Mouse (Mus musculus): ENCODE results near the gene Zic1. TPM values are rescaled to one million over a fixed set of nuclear protein-coding genes. Genes with fewer than 3 reads are reported as not detected.

Gene Zic1
- polyA plus RNA-seq, 1 experiment from 2014 or later = 30.5 TPM

DNA sequence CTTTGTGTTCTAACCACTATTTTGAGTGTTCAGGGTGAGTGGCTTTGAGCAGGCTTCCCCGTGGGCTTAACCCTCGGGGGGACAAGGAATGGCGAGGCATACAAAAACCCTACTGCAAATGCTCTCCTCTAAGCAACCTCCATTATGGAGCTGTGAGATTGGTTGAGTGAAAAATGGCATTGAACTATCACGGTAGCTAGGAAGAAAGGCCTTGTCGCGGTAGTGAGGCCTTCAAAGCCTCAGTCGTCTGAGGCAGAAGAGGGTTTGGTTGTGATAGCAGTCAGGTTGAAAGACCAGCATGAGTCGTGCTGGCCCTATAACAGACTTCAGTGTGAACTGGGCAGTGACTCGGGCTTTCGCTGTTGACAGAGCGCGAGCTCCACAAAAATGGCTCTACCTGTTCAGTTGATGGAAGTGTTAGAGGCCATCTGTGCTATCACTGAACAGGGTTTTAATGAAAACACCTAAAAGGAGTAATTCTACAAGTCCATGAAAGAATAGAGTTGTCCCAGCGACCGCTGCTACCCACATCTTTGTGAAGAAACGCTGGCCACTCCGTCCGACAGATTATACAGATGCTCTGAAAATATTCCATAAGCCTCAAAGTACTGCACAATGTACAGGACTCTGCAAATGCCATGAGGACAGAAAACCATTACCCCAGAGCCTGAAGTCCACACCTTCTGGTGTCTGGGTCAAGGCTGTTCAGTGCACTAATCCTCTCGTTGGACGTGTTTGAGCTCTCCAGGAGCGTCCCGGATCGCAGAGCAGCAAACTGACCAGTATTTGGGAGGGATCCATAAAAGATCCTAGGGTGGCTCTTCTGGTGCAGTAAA is 11.0 kb downstream of the Zic1 start:
- Histone ChIP-seq H3K27ac (ENCODE audit: low read depth, low read length) (peak overlapping the region; percentile 83), H3K4me3 (ENCODE audit: low read depth, low read length) (peak overlapping the region; percentile 27; the same call in 1 of the 2 replicates), H3K9ac (replicated peaks; ENCODE audit: low read depth, low read length) (peak overlapping the region; percentile 21), H3K36me3 (ENCODE audit: control insufficient read depth, insufficient read depth, low read length) (no peaks in the 10 kb centered on the region), H3K27me3 (ENCODE audit: control insufficient read depth, insufficient read depth, low read length) (peaks cover 17% of the 10 kb centered on the region), H3K4me2 (ENCODE audit: low read depth, low read length) (peak overlapping the region; percentile 47), H3K9me3 (ENCODE audit: control insufficient read depth, low read length) (no peaks in the 10 kb centered on the region), H3K4me1 (ENCODE audit: control insufficient read depth, insufficient read depth, low read length) (peaks cover 9% of the 10 kb centered on the region; the same call in 1 of the 2 replicates)
- 11% methylated on average over 22 of the region's 22 CpGs for WGBS
- no peak for ATAC-seq (ENCODE audit: low read depth)

DNA sequence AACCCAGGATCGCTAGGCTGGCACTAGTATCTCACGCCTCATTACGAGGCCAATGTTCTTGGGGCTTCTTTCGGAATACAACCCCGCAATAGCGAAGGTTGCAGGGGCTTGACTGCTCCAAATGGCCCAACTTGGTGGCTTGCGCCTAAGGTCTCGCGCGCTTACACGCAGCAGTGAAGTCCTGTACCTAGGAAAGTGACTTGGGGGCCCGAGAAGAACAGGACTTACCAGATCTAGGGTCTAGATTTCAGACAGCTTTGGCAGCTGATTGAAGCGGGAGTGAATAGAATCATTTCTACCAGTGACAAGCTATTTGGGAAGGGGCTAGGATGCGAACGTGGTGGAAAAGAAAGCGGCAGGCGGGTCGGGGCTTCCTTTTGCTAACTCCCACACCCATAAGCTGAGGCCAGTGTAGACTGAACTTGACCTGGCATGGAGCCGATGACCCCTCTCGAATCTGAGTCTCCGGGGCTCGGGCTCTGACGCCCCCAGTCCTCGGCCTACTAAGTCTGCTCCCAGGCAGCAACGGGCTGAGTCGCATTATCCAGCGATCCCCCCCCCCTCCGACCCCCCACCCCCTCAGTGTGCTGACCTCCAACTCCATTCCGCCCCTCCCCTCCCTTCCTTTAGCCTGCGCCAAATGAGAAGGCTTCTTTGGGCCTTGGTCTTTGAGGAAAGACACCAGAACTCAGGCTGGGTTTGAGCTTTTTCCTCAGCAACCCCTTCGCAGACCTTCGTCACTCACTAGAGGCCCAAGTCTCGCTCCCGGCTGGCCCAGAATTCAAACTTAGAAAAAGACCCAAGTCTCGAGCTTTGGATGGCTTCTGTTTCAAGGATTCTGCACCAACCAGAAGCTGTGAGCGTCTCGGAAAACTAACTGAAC is 11.8 kb downstream of the Zic1 start:
- 6% methylated on average over 37 of the region's 37 CpGs for WGBS
- Histone ChIP-seq H3K4me3 (ENCODE audit: low read depth, low read length) (no peak overlapping the region; the same call in 1 of the 2 replicates), H3K27me3 (ENCODE audit: control insufficient read depth, insufficient read depth, low read length) (peaks cover 13% of the 10 kb centered on the region), H3K9ac (replicated peaks; ENCODE audit: low read depth, low read length) (peak overlapping the region; percentile 39), H3K4me1 (ENCODE audit: control insufficient read depth, insufficient read depth, low read length) (peaks cover 9% of the 10 kb centered on the region; the same call in 1 of the 2 replicates), H3K27ac (ENCODE audit: low read depth, low read length) (peak overlapping the region; percentile 83), H3K36me3 (ENCODE audit: control insufficient read depth, insufficient read depth, low read length) (no peaks in the 10 kb centered on the region), H3K4me2 (ENCODE audit: low read depth, low read length) (peak overlapping the region; percentile 47), H3K9me3 (ENCODE audit: control insufficient read depth, low read length) (no peaks in the 10 kb centered on the region)
- ATAC-seq (ENCODE audit: low read depth) = peak; percentile 9; the same call in 1 of the 2 replicates

DNA sequence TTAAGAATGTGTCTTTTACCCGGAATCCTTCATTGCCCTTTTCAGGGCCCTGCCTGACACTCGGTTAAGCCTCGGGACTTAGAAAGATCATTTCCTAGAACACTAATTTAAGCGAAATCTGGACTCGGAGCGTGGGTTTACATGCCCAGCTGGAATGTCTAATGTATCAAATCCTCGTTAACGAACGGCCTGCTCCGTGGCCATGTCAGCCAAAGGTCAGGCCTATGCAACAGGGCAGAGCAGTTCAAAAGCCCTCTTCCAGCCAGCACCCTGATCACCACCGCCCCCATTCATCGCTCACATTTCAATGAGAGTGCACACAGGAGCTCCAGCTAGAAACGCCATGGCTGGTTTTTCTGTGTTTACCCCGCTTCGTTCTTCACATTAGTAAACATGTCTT is 12.8 kb downstream of the Zic1 start:
- Histone ChIP-seq H3K9ac (replicated peaks; ENCODE audit: low read depth, low read length) (peak overlapping the region; percentile 42; the same call in 1 of the 2 replicates), H3K36me3 (ENCODE audit: control insufficient read depth, insufficient read depth, low read length) (no peaks in the 10 kb centered on the region), H3K4me2 (ENCODE audit: low read depth, low read length) (peak overlapping the region; percentile 47), H3K27ac (ENCODE audit: low read depth, low read length) (peak overlapping the region; percentile 74), H3K27me3 (ENCODE audit: control insufficient read depth, insufficient read depth, low read length) (peaks cover 13% of the 10 kb centered on the region), H3K9me3 (ENCODE audit: control insufficient read depth, low read length) (no peaks in the 10 kb centered on the region), H3K4me1 (ENCODE audit: control insufficient read depth, insufficient read depth, low read length) (peaks cover 9% of the 10 kb centered on the region; the same call in 1 of the 2 replicates), H3K4me3 (ENCODE audit: low read depth, low read length) (peak overlapping the region; percentile 18; the same call in 1 of the 2 replicates)
- ATAC-seq (ENCODE audit: low read depth) = no peak
- WGBS = 3% methylated on average over 15 of the region's 15 CpGs

DNA sequence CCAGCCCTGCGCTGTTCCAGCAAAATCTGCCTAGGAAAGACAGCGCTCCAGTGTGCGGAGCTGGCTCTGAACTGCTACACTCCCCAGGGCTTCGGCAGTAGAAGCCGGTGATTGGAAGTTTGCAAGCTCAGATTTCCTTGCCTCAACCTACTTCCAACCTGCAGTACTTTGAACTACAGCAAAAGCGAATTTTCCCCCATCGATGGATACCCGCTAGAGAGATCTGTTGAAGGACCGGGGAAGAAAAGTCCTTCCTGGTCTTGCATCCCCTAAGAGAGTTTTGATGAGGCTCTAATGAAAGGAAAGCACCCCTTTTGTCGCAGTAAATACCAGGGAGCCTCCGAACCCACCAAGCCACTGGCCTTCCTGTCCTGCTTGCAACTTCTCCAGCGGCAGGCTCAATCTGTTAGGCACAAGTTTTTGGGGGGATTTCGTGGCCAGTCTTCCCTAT is 13.6 kb downstream of the Zic1 start:
- peak overlapping the region; percentile 74 for H3K27ac ChIP-seq (ENCODE audit: low read depth, low read length)
- no peaks in the 10 kb centered on the region for H3K36me3 ChIP-seq (ENCODE audit: control insufficient read depth, insufficient read depth, low read length)
- 5% methylated on average over 13 of the region's 13 CpGs for WGBS
- H3K9me3 ChIP-seq (ENCODE audit: control insufficient read depth, low read length) = no peaks in the 10 kb centered on the region
- peaks cover 13% of the 10 kb centered on the region for H3K27me3 ChIP-seq (ENCODE audit: control insufficient read depth, insufficient read depth, low read length)
- peak overlapping the region; percentile 47 for H3K4me2 ChIP-seq (ENCODE audit: low read depth, low read length)
- peaks cover 9% of the 10 kb centered on the region; the same call in 1 of the 2 replicates for H3K4me1 ChIP-seq (ENCODE audit: control insufficient read depth, insufficient read depth, low read length)
- H3K9ac ChIP-seq (replicated peaks; ENCODE audit: low read depth, low read length) = peak overlapping the region; percentile 42; the same call in 1 of the 2 replicates
- H3K4me3 ChIP-seq (ENCODE audit: low read depth, low read length) = peak overlapping the region; percentile 18; the same call in 1 of the 2 replicates
- ATAC-seq (ENCODE audit: low read depth) = no peak

DNA sequence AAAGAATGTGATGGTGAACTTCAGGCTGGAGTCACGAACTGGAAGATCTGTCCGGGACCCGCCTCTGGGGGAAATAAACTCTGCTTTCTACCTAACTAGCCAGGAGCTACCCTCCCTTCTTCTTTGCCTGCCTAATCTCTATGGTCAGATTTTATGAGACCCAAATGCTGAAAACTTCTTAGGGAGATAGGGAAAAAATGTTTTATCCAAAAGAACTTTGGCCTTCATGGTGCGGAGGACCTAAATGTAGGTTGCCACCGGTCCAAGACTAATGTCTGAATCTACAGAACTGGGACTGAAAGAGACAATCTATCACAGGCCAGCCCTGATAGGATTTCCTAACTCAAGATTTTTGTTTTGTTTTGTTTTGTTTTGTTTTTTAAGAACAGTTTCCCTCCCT is 14.2 kb downstream of the Zic1 start:
- Histone ChIP-seq H3K9ac (replicated peaks; ENCODE audit: low read depth, low read length) (no peak overlapping the region), H3K4me3 (ENCODE audit: low read depth, low read length) (peak overlapping the region; percentile 18; the same call in 1 of the 2 replicates), H3K27ac (ENCODE audit: low read depth, low read length) (peak overlapping the region; percentile 1; the same call in 1 of the 2 replicates), H3K4me1 (ENCODE audit: control insufficient read depth, insufficient read depth, low read length) (peaks cover 9% of the 10 kb centered on the region; the same call in 1 of the 2 replicates), H3K4me2 (ENCODE audit: low read depth, low read length) (peak overlapping the region; percentile 47), H3K36me3 (ENCODE audit: control insufficient read depth, insufficient read depth, low read length) (no peaks in the 10 kb centered on the region), H3K27me3 (ENCODE audit: control insufficient read depth, insufficient read depth, low read length) (peaks cover 11% of the 10 kb centered on the region), H3K9me3 (ENCODE audit: control insufficient read depth, low read length) (no peaks in the 10 kb centered on the region)
- 8% methylated on average over 5 of the region's 5 CpGs for WGBS
- no peak for ATAC-seq (ENCODE audit: low read depth)

DNA sequence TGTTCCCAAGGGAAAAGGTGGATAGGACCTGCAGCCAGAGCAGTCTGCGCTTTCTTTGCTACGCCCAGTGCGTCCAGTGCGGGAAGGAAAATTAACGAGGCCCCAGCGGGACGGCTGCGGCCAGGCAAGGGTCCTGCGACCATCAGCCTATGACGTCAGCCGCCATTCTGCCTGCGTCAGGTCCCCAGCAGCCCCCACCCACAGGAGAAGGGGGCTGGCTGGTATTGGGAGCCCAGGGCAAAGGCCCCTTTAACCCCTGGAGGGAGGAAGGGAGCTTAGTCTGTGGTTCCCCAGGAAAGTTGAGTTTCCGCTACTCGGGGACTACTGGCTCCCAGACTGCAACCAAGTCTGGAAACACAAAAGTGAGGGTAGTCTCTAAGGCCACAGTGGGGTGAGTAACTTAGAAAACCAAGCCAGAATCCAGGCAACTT is 14.7 kb downstream of the Zic1 start:
- H3K9me3 ChIP-seq (ENCODE audit: control insufficient read depth, low read length) = no peaks in the 10 kb centered on the region
- WGBS = under 1% methylated on average over 14 of the region's 14 CpGs
- H3K36me3 ChIP-seq (ENCODE audit: control insufficient read depth, insufficient read depth, low read length) = no peaks in the 10 kb centered on the region
- peaks cover 10% of the 10 kb centered on the region for H3K27me3 ChIP-seq (ENCODE audit: control insufficient read depth, insufficient read depth, low read length)
- H3K4me1 ChIP-seq (ENCODE audit: control insufficient read depth, insufficient read depth, low read length) = peaks cover 9% of the 10 kb centered on the region; the same call in 1 of the 2 replicates
- peak overlapping the region; percentile 1 for H3K27ac ChIP-seq (ENCODE audit: low read depth, low read length)
- H3K9ac ChIP-seq (replicated peaks; ENCODE audit: low read depth, low read length) = peak overlapping the region; percentile 4; the same call in 1 of the 2 replicates
- H3K4me3 ChIP-seq (ENCODE audit: low read depth, low read length) = peak overlapping the region; percentile 15; the same call in 1 of the 2 replicates
- ATAC-seq (ENCODE audit: low read depth) = peak; percentile 25; the same call in 1 of the 2 replicates
- H3K4me2 ChIP-seq (ENCODE audit: low read depth, low read length) = peak overlapping the region; percentile 47

DNA sequence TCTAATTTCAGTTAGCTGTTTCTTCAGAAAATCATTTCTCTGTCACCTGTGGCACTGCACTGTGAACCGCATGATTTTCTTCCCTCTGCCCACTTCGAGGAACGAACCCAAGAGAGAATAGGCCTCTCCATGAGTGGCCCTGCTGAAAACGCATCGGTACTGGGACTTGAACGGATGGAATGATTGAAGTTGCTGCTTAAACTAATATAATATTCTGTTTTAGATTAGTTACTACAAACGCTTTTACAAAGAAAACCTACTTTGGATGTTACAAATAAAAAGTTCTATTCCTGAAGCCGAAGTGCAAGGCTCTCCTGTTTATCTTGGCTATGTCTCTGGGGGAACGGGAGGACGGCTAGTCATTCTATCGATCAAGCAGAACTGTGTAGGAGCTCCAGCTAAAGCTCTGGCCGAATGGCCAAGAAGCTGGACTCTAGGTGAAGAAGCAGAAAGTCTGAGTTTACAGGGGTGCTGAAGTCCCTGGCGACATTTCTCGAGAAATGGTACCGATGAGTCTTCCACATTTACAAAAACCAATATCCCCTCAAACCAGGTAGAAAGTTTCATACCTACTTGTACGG is 15.3 kb downstream of the Zic1 start:
- no peaks in the 10 kb centered on the region for H3K9me3 ChIP-seq (ENCODE audit: control insufficient read depth, low read length)
- H3K9ac ChIP-seq (replicated peaks; ENCODE audit: low read depth, low read length) = peak overlapping the region; percentile 4; the same call in 1 of the 2 replicates
- 2% methylated on average over 16 of the region's 16 CpGs for WGBS
- ATAC-seq (ENCODE audit: low read depth) = no peak
- peaks cover 9% of the 10 kb centered on the region; the same call in 1 of the 2 replicates for H3K4me1 ChIP-seq (ENCODE audit: control insufficient read depth, insufficient read depth, low read length)
- peak overlapping the region; percentile 47 for H3K4me2 ChIP-seq (ENCODE audit: low read depth, low read length)
- peak overlapping the region; percentile 15; the same call in 1 of the 2 replicates for H3K4me3 ChIP-seq (ENCODE audit: low read depth, low read length)
- peaks cover 10% of the 10 kb centered on the region for H3K27me3 ChIP-seq (ENCODE audit: control insufficient read depth, insufficient read depth, low read length)
- no peaks in the 10 kb centered on the region for H3K36me3 ChIP-seq (ENCODE audit: control insufficient read depth, insufficient read depth, low read length)
- H3K27ac ChIP-seq (ENCODE audit: low read depth, low read length) = peak overlapping the region; percentile 1

DNA sequence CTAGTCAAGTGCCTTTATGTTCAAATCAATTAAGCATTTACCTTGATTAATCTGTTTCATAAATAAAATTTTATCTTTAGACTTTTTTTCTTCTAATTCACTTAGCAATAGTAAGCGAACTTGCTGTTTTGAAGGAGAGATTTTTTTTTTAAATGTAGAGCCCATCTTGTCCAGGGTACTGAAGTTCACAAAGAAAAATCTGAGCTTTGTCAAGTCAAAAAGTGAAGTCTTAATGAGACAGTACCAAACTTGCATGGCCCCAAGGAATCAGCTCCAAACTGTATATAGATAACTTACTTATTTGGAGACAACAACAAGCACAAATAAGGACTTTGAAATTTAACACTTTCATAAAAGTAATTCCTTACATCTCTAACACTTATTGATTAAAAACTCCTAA is 16.9 kb downstream of the Zic1 start:
- no peak overlapping the region for H3K9ac ChIP-seq (replicated peaks; ENCODE audit: low read depth, low read length)
- no peak overlapping the region for H3K4me2 ChIP-seq (ENCODE audit: low read depth, low read length)
- H3K36me3 ChIP-seq (ENCODE audit: control insufficient read depth, insufficient read depth, low read length) = no peaks in the 10 kb centered on the region
- H3K4me1 ChIP-seq (ENCODE audit: control insufficient read depth, insufficient read depth, low read length) = peaks cover 1% of the 10 kb centered on the region; the same call in 1 of the 2 replicates
- no peaks in the 10 kb centered on the region for H3K9me3 ChIP-seq (ENCODE audit: control insufficient read depth, low read length)
- no peak for ATAC-seq (ENCODE audit: low read depth)
- 50% methylated on average over 1 of the region's 1 CpGs for WGBS
- H3K27ac ChIP-seq (ENCODE audit: low read depth, low read length) = no peak overlapping the region
- H3K27me3 ChIP-seq (ENCODE audit: control insufficient read depth, insufficient read depth, low read length) = peaks cover 7% of the 10 kb centered on the region
- no peak overlapping the region for H3K4me3 ChIP-seq (ENCODE audit: low read depth, low read length)

Measured in neural tube, embryonic 14.5 days (tissue).